Mouse (Mus musculus): ENCODE results near the gene Tmem88b.
A peak's percentile ranks its signal among the peaks of the same experiment; 100 is the strongest.

The Tmem88b gene

GRCm38 (mm10) chr4:155785819-155786218 is at the start of gene Tmem88b:
Tmem88b (minus strand) TSS chr4:155785874.
- no peak for DNase-seq (ENCODE audit: low spot score)

DNA sequence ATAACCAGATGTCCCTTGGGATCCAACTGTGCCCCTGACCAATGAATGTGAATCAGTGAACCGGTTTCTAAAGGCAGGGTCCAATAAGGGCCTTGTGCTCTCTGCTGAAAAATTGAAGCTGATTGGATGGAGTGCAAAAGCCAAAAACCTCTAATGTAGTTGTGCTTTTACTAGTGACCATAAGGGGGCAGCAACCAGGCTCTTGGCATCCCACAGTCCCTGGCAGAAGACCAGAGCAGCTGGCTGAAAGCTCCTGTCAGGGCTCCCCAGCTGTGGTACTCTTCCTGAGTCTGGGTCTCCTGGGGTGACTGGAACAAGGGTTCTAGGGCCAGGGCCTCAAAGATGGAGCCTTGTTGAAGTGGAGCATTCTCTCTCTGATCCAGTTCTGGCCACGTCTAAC is 48.2 kb upstream of the Tmem88b start:
- DNase-seq (ENCODE audit: low spot score): peak; percentile 61

GRCm38 (mm10) chr4:155833234-155833633 is 47.6 kb upstream of the Tmem88b start:
- no peak for DNase-seq (ENCODE audit: low spot score)

DNA sequence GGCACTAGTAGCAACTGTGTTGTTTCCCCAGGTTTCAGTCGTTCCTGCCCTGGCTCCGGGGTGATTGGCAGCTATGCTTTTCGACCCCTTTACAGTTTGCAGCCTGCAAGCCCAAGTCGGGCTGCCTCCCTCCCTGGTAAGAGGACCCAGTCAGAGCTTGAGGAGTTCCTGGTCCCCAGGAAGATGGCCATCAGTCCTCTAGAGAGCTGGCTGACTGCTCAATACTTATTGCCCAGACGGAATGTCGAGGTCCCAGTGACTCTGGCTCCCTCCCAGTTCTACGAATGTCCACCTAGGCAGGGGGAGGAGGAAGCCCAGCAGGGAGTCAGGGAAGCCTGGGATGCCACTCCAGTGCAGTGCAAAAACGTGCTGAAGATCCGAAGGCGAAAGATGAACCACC is 46.6 kb upstream of the Tmem88b start:
- no peak for DNase-seq (ENCODE audit: low spot score)

DNA sequence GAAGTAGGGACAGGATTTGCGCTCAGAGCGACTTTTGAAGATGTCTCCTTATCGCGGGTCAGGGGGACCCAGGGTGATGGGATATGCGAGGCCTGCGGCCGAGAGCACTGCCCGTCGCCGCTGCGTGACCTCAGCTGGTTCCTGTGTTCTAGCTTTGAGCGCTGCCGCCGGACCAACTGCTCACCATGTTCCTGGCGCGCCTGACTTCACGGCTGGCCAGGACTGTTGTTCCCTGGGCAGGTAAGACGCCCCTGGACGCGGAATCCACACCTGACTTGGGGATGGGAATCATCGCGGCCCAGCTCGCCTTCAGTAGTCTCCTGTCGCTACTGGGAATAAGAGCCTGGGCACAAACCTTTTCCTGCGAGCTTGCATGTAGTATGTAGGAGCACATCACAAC is 46.2 kb upstream of the Tmem88b start:
- no peak for DNase-seq (ENCODE audit: low spot score)

DNA sequence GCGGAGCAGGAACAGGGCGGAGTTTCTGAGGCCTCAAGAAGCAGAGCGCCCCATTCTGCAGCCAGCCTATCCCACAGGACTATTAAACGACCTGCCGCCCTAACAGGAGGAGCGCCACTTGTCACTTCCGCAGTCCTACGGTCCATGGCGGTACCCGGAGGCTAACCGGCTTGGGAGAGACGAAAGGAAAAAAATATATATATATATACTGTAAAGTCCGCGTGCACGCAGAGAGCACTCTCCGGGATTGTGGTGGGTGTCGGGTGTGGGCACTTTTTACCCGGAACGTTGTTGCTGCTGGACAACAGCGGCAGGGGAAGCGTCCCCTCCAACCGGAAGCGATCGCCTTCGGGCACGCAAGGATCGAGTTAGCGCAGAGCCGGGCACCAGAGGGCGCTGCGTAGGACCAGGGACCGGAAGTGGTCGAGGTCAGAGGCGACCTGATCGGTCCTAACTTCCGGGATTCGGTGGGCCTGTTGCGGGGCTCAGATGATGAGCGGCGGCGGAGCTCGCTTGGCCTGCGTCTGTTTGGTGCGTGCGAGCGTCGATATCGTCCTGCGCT is 45.6 kb upstream of the Tmem88b start, which contains the start of gene Aurkaip1:
Gene Aurkaip1, plus strand, starts transcription at position 68 of the 562 bp plus-strand sequence.
- DNase-seq (ENCODE audit: low spot score): peak; percentile 91

DNA sequence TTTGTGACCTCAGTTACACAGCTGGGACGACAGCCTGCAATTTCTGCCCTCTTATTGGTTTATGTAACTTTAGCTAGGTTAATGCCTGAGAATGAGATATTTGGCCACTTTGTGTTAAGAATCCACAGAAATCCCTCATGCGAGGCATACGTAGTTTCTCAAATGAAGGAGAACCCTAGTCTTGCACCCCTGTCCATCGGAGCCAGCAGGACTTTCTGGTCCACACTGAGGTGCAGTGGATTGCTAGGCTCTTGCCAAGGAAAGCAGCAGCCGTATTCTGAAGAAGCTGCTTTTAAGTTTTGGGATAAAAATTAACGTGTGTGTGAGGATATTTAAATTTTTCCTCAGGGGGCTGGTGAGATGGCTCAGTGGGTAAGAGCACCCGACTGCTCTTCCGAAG is 44.9 kb upstream of the Tmem88b start:
- no peak for DNase-seq (ENCODE audit: low spot score)

DNA sequence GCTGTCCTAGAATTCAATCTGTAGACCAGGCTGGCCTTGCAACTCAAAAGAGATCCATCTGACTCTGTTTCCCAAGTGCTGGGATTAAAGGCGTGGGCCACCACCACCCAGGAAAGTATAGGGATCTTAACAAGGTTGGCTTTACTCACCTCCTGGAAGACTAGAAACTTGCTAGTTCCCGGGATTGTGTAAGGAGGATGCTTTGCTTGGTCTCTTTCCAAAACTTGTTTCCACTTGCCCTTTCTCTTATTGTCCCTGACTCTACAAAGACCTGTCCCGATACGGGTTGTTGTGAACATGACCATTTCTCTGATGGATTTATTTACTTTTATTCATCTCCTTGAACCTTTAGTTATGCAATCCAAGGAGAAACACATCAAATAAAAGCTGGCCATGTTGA is 44.2 kb upstream of the Tmem88b start:
- DNase-seq (ENCODE audit: low spot score): no peak

DNA sequence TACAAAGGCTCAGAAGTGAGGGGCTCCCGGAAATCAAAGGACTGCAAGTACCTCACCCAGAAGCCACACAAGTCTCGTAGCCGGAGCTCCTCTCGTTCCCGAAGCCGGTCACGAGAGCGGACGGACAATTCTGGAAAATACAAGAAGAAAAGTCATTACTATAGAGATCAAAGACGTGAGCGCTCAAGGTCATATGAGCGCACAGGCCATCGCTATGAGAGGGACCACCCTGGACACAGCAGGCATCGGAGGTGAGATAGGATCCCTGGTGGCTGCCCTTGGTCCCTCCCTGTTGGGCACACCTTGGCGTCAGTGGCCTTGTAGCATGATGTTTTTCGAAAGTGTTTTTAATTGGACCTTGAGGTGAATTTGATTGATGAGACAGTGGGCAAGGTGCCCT is 37.8 kb upstream of the Tmem88b start:
- no peak for DNase-seq (ENCODE audit: low spot score)

DNA sequence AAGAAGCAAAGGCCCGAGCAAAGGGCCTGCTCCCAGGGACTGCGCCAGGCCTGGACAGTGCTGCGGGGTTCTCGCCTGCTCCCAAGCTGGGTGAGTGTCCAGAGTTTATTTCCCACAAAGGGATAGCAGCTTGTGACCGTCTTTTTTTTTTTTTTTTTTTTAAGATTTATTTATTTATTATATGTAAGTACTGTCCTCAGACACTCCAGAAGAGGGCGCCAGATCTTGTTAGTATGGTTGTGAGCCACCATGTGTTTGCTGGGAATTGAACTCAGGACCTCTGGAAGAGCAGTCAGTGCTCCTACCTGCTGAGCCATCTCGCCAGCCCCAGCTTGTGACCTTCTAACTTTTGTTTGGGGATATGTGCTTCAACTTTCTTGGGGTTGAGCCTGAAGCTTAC is 35.4 kb upstream of the Tmem88b start:
- no peak for DNase-seq (ENCODE audit: low spot score)

DNA sequence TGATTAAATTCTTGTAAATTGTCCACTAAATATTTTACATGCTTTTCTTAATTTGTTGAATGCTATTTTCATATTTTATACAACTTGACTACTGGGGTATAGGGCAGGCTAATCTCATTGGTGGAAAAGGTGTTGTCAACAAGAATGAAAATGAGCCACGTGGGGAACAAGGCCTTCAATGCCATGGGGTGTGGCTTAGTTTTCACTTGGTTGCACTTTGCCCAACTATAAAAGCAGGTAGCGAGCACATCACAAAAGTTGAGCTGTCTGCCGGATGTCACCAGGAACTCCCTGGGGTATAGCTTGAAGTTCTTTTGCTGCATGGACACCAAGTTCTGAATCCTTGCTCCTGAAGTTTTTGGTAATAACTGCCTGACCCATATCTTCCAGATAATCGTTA is 31.9 kb upstream of the Tmem88b start:
- DNase-seq (ENCODE audit: low spot score): no peak

GRCm38 (mm10) chr4:155812665-155813181 is 27.0 kb upstream of the Tmem88b start:
- no peak for DNase-seq (ENCODE audit: low spot score)

DNA sequence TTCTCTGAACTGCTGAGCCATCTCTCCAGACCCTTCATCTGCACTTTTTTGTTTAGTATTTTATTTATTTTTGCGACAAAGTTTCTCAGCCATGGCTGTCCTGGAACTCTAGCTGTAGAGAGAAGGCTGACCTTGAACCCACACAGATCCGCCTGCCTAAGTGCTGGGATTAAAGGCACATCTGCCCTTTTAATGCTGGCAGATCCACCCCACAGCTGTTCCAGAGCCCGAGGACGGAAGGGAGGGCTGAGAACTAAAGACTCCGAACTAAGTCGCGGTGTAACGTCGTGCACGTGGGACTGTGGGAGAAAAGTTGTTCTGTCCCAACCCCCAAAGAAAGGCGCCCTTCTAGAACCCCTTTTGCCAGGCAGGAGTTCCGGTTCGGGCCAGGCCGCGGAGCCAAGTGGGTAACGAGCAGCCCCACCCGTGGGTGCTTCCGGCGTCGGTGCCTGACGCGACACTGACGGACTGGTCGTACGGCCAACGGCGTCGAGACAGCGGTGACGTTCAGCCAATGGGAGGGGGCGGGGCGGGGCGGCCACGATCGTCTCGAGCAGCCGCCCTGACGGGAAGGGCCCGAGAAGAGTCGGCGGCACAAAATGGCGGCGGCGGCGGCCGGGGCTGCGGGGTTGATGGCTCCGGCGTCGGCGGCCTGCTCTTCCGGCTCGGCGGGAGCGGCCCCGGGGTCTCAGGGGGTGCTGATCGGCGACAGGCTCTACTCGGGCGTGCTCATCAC is 26.4 kb upstream of the Tmem88b start, which contains the start of gene Ccnl2:
Gene Ccnl2, plus strand, starts transcription at position 561 of the 736 bp plus-strand sequence.
- DNase-seq (ENCODE audit: low spot score): peak; percentile 93

GRCm38 (mm10) chr4:155807841-155808240 is 22.2 kb upstream of the Tmem88b start:
- no peak for DNase-seq (ENCODE audit: low spot score)

DNA sequence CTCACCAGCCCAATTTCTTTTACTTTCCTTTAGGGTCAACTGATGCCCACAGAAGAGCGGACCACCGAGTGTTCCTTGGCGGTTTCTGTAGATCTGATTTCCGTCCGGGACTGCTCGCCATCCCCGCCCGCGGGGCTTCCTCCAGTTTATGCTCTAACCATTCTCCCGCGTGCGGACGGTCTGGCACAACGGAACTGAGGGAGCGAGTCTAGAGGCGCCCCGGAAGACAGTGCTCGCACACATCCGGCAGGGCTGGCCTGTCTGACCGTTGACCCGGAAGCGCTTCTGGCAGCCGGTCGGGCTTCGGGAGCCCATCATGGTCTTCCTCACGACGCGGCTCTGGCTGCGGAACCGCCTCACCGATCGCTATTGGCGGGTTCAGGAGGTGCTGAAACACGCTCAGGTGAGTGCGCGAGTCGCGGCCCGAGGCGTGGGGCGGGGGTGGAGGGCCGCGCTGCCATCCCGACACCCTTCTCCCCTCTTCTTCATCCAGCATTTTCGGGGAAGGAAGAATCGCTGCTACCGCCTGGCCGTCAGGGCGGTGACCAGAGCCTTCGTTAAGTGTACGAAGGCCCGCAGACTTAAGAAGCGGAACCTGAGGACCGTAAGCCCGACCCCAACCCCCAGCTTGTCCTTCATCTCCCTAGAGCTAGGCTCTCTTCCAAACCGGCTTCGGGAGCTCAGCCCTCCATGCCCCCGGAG is 17.8 kb upstream of the Tmem88b start:
- DNase-seq (ENCODE audit: low spot score): peak; percentile 90

DNA sequence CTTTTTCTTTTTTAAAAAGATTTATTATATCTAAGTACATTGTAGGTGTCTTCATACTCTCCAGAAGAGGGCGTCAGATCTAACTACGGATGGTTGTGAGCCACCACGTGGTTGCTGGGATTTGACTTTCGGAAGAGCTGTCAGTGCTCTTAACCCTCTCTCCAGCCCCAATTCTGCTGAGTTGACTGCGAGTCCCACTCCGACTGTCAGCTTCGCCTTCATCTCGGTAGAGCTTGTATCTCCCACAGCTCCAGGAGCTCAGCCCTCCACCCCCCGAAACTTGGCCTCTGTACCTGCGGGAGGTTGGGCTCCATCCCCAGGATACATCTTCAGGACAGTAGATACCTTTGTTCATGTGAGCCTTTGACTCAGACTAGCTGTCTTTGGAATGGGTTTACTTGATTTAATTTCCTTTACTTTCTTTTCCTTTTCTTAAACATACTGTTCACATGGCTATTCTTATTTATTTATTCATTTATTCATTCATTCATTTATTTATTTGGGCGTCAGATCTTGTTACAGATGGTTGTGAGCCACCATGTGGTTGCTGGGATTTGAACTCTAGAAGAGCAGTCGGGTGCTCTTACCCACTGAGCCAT is 17.2 kb upstream of the Tmem88b start, which contains the start of gene Mrpl20:
Gene Mrpl20, plus strand, starts transcription at position 138 of the 599 bp plus-strand sequence.
- DNase-seq (ENCODE audit: low spot score): no peak

DNA sequence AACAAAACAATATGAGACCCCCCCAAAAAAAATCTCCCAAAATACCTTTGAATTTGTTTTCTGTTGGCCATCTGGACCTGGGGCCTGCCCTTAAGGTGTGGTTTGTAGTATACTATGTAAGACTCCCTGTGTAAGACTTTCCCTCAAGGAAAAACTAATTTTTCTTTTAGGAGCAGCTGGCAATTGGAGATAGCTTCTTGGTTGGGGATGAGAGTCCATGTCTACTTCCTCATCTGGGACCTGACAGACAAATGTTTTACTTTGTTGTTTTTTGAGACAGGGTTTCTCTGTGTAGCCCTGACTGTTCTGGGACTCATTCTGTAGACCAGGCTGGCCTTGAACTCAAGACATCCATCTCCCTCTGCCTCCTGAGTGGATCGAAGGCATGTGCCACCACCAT is 16.4 kb upstream of the Tmem88b start:
- DNase-seq (ENCODE audit: low spot score): no peak

DNA sequence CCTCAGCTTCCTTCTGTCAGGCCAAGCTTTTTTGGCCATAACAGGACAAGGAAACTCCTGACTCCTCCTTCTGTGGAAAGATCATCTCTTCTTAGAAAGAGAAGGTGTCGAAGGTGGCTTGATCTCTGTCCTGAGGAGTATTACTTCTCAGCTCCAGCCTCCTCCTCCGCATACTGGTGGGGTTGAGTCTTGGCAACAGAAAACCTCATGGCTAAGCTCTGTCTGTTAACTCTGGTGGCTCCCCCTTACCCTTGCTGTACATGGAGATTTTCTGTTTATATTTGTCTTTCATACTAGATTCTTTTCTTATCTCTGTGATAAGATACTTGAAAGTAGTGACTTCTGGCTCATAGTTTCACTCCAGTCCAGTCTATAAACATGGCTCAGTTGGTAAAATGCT is 8.1 kb upstream of the Tmem88b start:
- no peak for DNase-seq (ENCODE audit: low spot score)

DNA sequence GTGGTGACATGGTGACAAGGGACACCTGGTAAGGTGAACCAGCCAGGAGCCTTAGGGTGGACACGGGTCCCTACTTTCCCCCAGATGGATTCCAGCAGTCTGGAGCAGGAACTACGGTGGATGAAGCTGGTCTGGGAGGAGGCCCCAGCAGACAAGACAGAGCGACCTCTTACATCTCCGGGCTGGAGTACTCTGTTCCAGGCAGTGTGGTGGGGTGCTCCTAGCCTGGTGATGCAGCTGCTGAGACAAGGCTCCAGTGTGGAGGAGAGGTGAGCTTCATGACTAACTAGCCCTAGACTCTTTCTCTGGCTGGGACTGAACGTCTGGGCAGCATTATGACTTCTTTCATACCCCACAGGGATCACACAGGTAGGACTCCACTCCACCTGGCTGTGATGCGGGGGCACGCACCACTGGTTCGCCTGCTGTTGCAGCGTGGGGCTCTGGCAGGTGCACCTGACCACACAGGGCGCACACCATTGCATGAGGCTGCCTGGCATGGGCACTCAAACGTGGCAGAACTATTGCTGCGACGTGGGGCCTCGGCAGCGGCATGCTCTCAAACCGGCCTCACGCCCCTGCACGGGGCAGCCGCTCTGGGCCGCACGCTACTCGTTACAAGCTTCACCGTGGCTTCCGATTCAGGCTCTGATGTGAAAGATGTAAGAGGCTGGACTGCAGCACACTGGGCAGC is 5.7 kb upstream of the Tmem88b start:
- no peak for DNase-seq (ENCODE audit: low spot score)

DNA sequence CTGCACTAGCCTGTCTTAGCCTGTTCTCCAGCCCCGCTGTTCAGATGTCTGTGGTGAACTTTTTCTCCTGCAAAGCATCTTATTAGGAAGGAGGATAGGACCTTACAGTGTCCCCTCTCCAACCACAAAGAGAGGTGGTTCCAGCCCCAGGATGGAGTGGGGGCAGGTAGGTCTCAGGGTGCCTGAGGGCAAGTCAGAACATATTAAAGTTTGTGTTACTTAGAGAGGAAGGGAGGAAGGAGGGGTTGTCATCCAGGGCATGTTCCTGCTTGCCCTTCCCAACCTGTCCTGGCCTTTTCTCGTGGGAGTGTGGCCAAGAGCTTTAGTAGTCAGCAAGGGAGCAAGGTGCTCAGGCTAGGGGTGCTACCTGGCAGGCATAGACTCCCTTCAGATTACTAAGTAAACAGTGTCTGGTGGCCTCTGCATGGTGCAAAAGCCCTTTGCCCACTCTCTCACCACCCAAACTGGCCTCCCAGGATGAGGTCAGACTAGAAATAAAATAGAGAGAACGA is 5.0 kb upstream of the Tmem88b start:
- DNase-seq (ENCODE audit: low spot score): no peak

DNA sequence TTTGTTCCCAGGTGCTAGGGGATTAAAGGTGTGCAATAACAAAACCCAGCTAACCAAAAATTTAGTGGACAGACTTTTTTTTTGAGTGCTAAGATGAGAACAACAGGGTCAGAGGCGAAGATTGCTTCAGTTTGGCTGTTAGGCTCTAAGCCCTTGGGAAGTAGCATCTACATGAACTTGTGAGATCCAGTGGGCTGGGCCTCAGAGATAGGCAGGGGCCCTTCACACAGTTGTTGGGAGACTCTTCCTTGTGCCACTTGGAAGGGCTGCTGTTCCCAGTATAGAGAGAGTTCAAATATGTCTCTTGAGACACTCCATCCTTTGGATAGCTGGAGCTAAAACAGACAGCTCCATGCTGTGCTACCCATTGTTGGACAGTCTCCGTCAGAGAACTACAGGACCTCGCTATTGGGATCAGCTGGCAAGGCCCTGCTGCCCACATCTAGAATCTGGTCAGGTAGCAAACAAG is 4.4 kb upstream of the Tmem88b start, which contains the start of gene Ankrd65:
Gene Ankrd65, plus strand, starts transcription at position 419 of the 469 bp plus-strand sequence.
- DNase-seq (ENCODE audit: low spot score): no peak
